Mouse (Mus musculus): ENCODE data around the gene Nhlrc3. TPM values are rescaled to one million over a fixed set of nuclear protein-coding genes. Genes with fewer than 3 reads are reported as not detected.
A peak's percentile ranks its signal among the peaks of the same experiment; 100 is the strongest.

Nhlrc3 gene
- polyA plus RNA-seq, 1 experiment: 40.6 TPM

GRCm38 (mm10) chr3:53475889-53476288, 12.8 kb upstream of the Nhlrc3 start:
- Histone ChIP-seq H3K4me3 (ENCODE audit: insufficient read depth, low read length) (no peak overlapping the region), H3K27ac (ENCODE audit: insufficient read depth, low read depth, low read length) (no peak overlapping the region), H3K4me1 (ENCODE audit: control insufficient read depth, insufficient read depth, low read length) (no peaks in the 10 kb centered on the region)
- TF ChIP-seq POLR2A (IDR thresholded peaks at IDR 0.05; ENCODE audit: borderline replicate concordance, low read depth, low read length) (no peak), CTCF (IDR thresholded peaks at IDR 0.05; ENCODE audit: low read depth, low read length) (peak; percentile 52; the same call in 1 of the 2 replicates)

- Histone ChIP-seq H3K4me3 (ENCODE audit: insufficient read depth, low read length) (no peak overlapping the region), H3K27ac (ENCODE audit: insufficient read depth, low read depth, low read length) (no peak overlapping the region), H3K4me1 (ENCODE audit: control insufficient read depth, insufficient read depth, low read length) (no peaks in the 10 kb centered on the region)
- TF ChIP-seq CTCF (IDR thresholded peaks at IDR 0.05; ENCODE audit: low read depth, low read length) (no peak), POLR2A (IDR thresholded peaks at IDR 0.05; ENCODE audit: borderline replicate concordance, low read depth, low read length) (no peak)
These were observed 11.0 kb upstream of the Nhlrc3 start for GRCm38 (mm10) chr3:53474179-53474578.

- Histone ChIP-seq H3K4me1 (ENCODE audit: control insufficient read depth, insufficient read depth, low read length) (peaks cover 4% of the 10 kb centered on the region), H3K4me3 (ENCODE audit: insufficient read depth, low read length) (no peak overlapping the region), H3K27ac (ENCODE audit: insufficient read depth, low read depth, low read length) (no peak overlapping the region)
- TF ChIP-seq POLR2A (IDR thresholded peaks at IDR 0.05; ENCODE audit: borderline replicate concordance, low read depth, low read length) (no peak), CTCF (IDR thresholded peaks at IDR 0.05; ENCODE audit: low read depth, low read length) (no peak)
These were observed 8.9 kb upstream of the Nhlrc3 start for GRCm38 (mm10) chr3:53472061-53472460.

GRCm38 (mm10) chr3:53469650-53470049, 6.5 kb upstream of the Nhlrc3 start:
- H3K4me1 ChIP-seq (ENCODE audit: control insufficient read depth, insufficient read depth, low read length): peaks cover 12% of the 10 kb centered on the region
- no peak for TF ChIP-seq POLR2A (IDR thresholded peaks at IDR 0.05; ENCODE audit: borderline replicate concordance, low read depth, low read length)
- TF ChIP-seq CTCF (IDR thresholded peaks at IDR 0.05; ENCODE audit: low read depth, low read length): no peak
- H3K27ac ChIP-seq (ENCODE audit: insufficient read depth, low read depth, low read length): no peak overlapping the region
- no peak overlapping the region for H3K4me3 ChIP-seq (ENCODE audit: insufficient read depth, low read length)

GRCm38 (mm10) chr3:53467356-53467755, 4.2 kb upstream of the Nhlrc3 start:
- no peak for TF ChIP-seq CTCF (IDR thresholded peaks at IDR 0.05; ENCODE audit: low read depth, low read length)
- no peak for TF ChIP-seq POLR2A (IDR thresholded peaks at IDR 0.05; ENCODE audit: borderline replicate concordance, low read depth, low read length)
- Histone ChIP-seq H3K4me1 (ENCODE audit: control insufficient read depth, insufficient read depth, low read length) (peaks cover 12% of the 10 kb centered on the region), H3K27ac (ENCODE audit: insufficient read depth, low read depth, low read length) (no peak overlapping the region), H3K4me3 (ENCODE audit: insufficient read depth, low read length) (no peak overlapping the region)

- peak overlapping the region; percentile 57 for H3K4me3 ChIP-seq (ENCODE audit: insufficient read depth, low read length)
- peaks cover 13% of the 10 kb centered on the region for H3K4me1 ChIP-seq (ENCODE audit: control insufficient read depth, insufficient read depth, low read length)
- H3K27ac ChIP-seq (ENCODE audit: insufficient read depth, low read depth, low read length): no peak overlapping the region
- TF ChIP-seq CTCF (IDR thresholded peaks at IDR 0.05; ENCODE audit: low read depth, low read length): no peak
- no peak for TF ChIP-seq POLR2A (IDR thresholded peaks at IDR 0.05; ENCODE audit: borderline replicate concordance, low read depth, low read length)
These were observed 3.3 kb upstream of the Nhlrc3 start for GRCm38 (mm10) chr3:53466481-53466880.

- peaks cover 22% of the 10 kb centered on the region for H3K4me1 ChIP-seq (ENCODE audit: control insufficient read depth, insufficient read depth, low read length)
These were observed 2.2 kb upstream of the Nhlrc3 start for GRCm38 (mm10) chr3:53465330-53465729.

GRCm38 (mm10) chr3:53464146-53464698, 1.1 kb upstream of the Nhlrc3 start:
- peaks cover 24% of the 10 kb centered on the region for H3K4me1 ChIP-seq (ENCODE audit: control insufficient read depth, insufficient read depth, low read length)
- peak overlapping the region; percentile 79 for H3K4me3 ChIP-seq (ENCODE audit: insufficient read depth, low read length)
- TF ChIP-seq POLR2A (IDR thresholded peaks at IDR 0.05; ENCODE audit: borderline replicate concordance, low read depth, low read length) (no peak), CTCF (IDR thresholded peaks at IDR 0.05; ENCODE audit: low read depth, low read length) (no peak)
- peak overlapping the region; percentile 83 for H3K27ac ChIP-seq (ENCODE audit: insufficient read depth, low read depth, low read length)

More at GRCm38 (mm10) chr3:53465330-53465729, 2.2 kb upstream of the Nhlrc3 start:
- no peak for TF ChIP-seq POLR2A (IDR thresholded peaks at IDR 0.05; ENCODE audit: borderline replicate concordance, low read depth, low read length)
- no peak for TF ChIP-seq CTCF (IDR thresholded peaks at IDR 0.05; ENCODE audit: low read depth, low read length)
- Histone ChIP-seq H3K4me3 (ENCODE audit: insufficient read depth, low read length) (peak overlapping the region; percentile 57), H3K27ac (ENCODE audit: insufficient read depth, low read depth, low read length) (no peak overlapping the region)

GRCm38 (mm10) chr3:53463765-53464114, 608 bp upstream of the Nhlrc3 start:
- Histone ChIP-seq H3K27ac (ENCODE audit: insufficient read depth, low read depth, low read length) (peak overlapping the region; percentile 83), H3K4me3 (ENCODE audit: insufficient read depth, low read length) (peak overlapping the region; percentile 79), H3K4me1 (ENCODE audit: control insufficient read depth, insufficient read depth, low read length) (peaks cover 24% of the 10 kb centered on the region)
- TF ChIP-seq POLR2A (IDR thresholded peaks at IDR 0.05; ENCODE audit: borderline replicate concordance, low read depth, low read length): no peak
- TF ChIP-seq CTCF (IDR thresholded peaks at IDR 0.05; ENCODE audit: low read depth, low read length): no peak

GRCm38 (mm10) chr3:53462701-53463045, 459 bp downstream of the Nhlrc3 start:
- TF ChIP-seq POLR2A (IDR thresholded peaks at IDR 0.05; ENCODE audit: borderline replicate concordance, low read depth, low read length) (no peak), CTCF (IDR thresholded peaks at IDR 0.05; ENCODE audit: low read depth, low read length) (no peak)
- Histone ChIP-seq H3K4me1 (ENCODE audit: control insufficient read depth, insufficient read depth, low read length) (peaks cover 26% of the 10 kb centered on the region), H3K4me3 (ENCODE audit: insufficient read depth, low read length) (peak overlapping the region; percentile 79), H3K27ac (ENCODE audit: insufficient read depth, low read depth, low read length) (peak overlapping the region; percentile 95)
